12 mouse cellular contexts compared by ENCODE assay signal in the genomic region with DNA sequence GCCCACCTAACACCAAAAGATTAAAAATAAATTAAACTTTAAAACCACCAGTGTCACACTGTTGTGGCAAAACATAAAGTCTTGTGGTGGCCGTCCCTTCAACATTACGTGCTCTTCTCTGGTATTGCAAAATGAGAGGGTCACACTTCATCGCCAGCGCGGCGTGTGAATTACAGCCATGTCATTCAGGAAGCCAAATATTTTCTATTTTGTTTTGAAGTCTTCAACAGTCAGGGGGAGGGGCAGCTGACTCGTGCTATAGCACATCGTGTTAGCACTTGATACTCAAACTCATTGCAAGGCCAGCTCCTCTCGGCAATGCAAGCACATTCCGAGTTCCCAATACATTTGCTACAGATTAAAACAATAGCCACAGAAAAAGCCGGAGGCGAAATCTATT. TPM values are rescaled to one million over a fixed set of nuclear protein-coding genes. Genes with fewer than 3 reads are reported as not detected.
A peak's percentile ranks its signal among the peaks of the same experiment; 100 is the strongest.
DNase-seq lines count a peak whose midpoint lies in the region; ATAC-seq and TF ChIP-seq lines count a peak whose summit lies in the region.
"Had no signal": no experiment of that assay in that cellular context is flagged by ENCODE, and none has a peak within 500 bp of the region (broad histone marks: within the 10 kb centered on the region; RNA-seq: fewer than 3 reads in every experiment).

No protein-coding gene starts in this region.

- no peak overlapping the region for H3K27ac ChIP-seq in embryonic facial prominence, embryonic 14.5 days (replicated peaks; ENCODE audit: low read depth, low read length)
- H3K27ac ChIP-seq in lung, embryonic 15.5 days = no peak overlapping the region
- H3K27ac ChIP-seq in kidney, embryonic 15.5 days = no peak overlapping the region
- H3K27ac ChIP-seq: embryonic facial prominence, embryonic 15.5 days; left cerebral cortex, adult 2 months; neural tube, embryonic 15.5 days had no signal

- TF ChIP-seq POLR2A in lung, adult 2 months (IDR thresholded peaks at IDR 0.05; ENCODE audit: borderline replicate concordance, extremely low read depth, low read depth, low read length) = no peak

- no peak for ATAC-seq in embryonic facial prominence, embryonic 14.5 days (ENCODE audit: low read depth)
- ATAC-seq in lung, embryonic 15.5 days (ENCODE audit: borderline replicate concordance, extremely low read depth, low FRiP score, low TSS enrichment) = peak; percentile 57; the same call in 1 of the 2 replicates
- no peak for ATAC-seq in kidney, embryonic 15.5 days (replicated peaks; ENCODE audit: low FRiP score)

- H3K9ac ChIP-seq in embryonic facial prominence, embryonic 14.5 days (ENCODE audit: low read depth, low read length) = no peak overlapping the region
- no peak overlapping the region for H3K9ac ChIP-seq in lung, embryonic 15.5 days
- H3K9ac ChIP-seq in kidney, embryonic 15.5 days = no peak overlapping the region
- H3K9ac ChIP-seq: embryonic facial prominence, embryonic 15.5 days; neural tube, embryonic 15.5 days had no signal

- H3K4me3 ChIP-seq in lung, adult 2 months (replicated peaks; ENCODE audit: extremely low read depth, low read depth, low read length) = no peak overlapping the region
- H3K4me3 ChIP-seq in embryonic facial prominence, embryonic 14.5 days (ENCODE audit: low read depth, low read length) = no peak overlapping the region
- no peak overlapping the region for H3K4me3 ChIP-seq in lung, embryonic 15.5 days
- no peak overlapping the region for H3K4me3 ChIP-seq in kidney, embryonic 15.5 days (replicated peaks)
- H3K4me3 ChIP-seq: embryonic facial prominence, embryonic 15.5 days; left cerebral cortex, adult 2 months; neural tube, embryonic 15.5 days had no signal

- peak; percentile 45 to 58 for DNase-seq in lung, adult 18-20 months
- no peak for DNase-seq in lung, adult 2 months
- DNase-seq in embryonic facial prominence, embryonic 14.5 days (ENCODE audit: low spot score) = peak; percentile 44
- DNase-seq in naive thymus-derived CD4-positive, alpha-beta T cell, adult 2 months (ENCODE audit: low read depth) = peak; percentile 66
- DNase-seq in gastrocnemius, postnatal 10 days = no peak
- no peak for DNase-seq in adrenal gland, postnatal 10 days
- DNase-seq: cerebellum, adult 18-20 months had no signal

- 0 out of 2 replicates have a peak, but pooled peaks cover 3% of the 10 kb centered on the region for H3K9me3 ChIP-seq in embryonic facial prominence, embryonic 14.5 days (ENCODE audit: control insufficient read depth, low read length)
- H3K9me3 ChIP-seq in lung, embryonic 15.5 days = 0 out of 2 replicates have a peak, but pooled peaks cover 3% of the 10 kb centered on the region
- H3K9me3 ChIP-seq in kidney, embryonic 15.5 days (replicated peaks) = no peaks in the 10 kb centered on the region
- H3K9me3 ChIP-seq: embryonic facial prominence, embryonic 15.5 days; neural tube, embryonic 15.5 days had no signal

- no peaks in the 10 kb centered on the region for H3K27me3 ChIP-seq in embryonic facial prominence, embryonic 14.5 days (replicated peaks; ENCODE audit: control insufficient read depth, insufficient read depth, low read length)
- H3K27me3 ChIP-seq in lung, embryonic 15.5 days = no peaks in the 10 kb centered on the region
- no peaks in the 10 kb centered on the region for H3K27me3 ChIP-seq in kidney, embryonic 15.5 days
- H3K27me3 ChIP-seq: embryonic facial prominence, embryonic 15.5 days; neural tube, embryonic 15.5 days had no signal

- WGBS in lung, adult 2 months = 26% methylated on average over 12 of the region's 12 CpGs
- 48% methylated on average over 12 of the region's 12 CpGs for WGBS in embryonic facial prominence, embryonic 14.5 days
- WGBS in lung, embryonic 15.5 days = 54% methylated on average over 12 of the region's 12 CpGs
- WGBS in kidney, embryonic 15.5 days = 55% methylated on average over 12 of the region's 12 CpGs

- peaks cover 7% of the 10 kb centered on the region; the same call in 1 of the 2 replicates for H3K4me1 ChIP-seq in lung, adult 2 months (ENCODE audit: control insufficient read depth, insufficient read depth, low read length)
- no peaks in the 10 kb centered on the region for H3K4me1 ChIP-seq in embryonic facial prominence, embryonic 14.5 days (ENCODE audit: control insufficient read depth, insufficient read depth, low read length)
- H3K4me1 ChIP-seq in lung, embryonic 15.5 days = peaks cover 11% of the 10 kb centered on the region
- H3K4me1 ChIP-seq in kidney, embryonic 15.5 days = peaks cover 5% of the 10 kb centered on the region
- H3K4me1 ChIP-seq: neural tube, embryonic 15.5 days had no signal

- H3K36me3 ChIP-seq in embryonic facial prominence, embryonic 14.5 days (ENCODE audit: control insufficient read depth, insufficient read depth, low read length) = no peaks in the 10 kb centered on the region
- no peaks in the 10 kb centered on the region for H3K36me3 ChIP-seq in lung, embryonic 15.5 days
- H3K36me3 ChIP-seq in kidney, embryonic 15.5 days = no peaks in the 10 kb centered on the region
- H3K36me3 ChIP-seq: embryonic facial prominence, embryonic 15.5 days; neural tube, embryonic 15.5 days had no signal

- TF ChIP-seq CTCF in lung, adult 2 months (IDR thresholded peaks at IDR 0.05; ENCODE audit: insufficient read depth, low read length) = no peak

- no peak overlapping the region for H3K4me2 ChIP-seq in embryonic facial prominence, embryonic 14.5 days (ENCODE audit: low read depth, low read length)
- H3K4me2 ChIP-seq in lung, embryonic 15.5 days = peak overlapping the region; percentile 10; the same call in 1 of the 2 replicates
- H3K4me2 ChIP-seq in kidney, embryonic 15.5 days = no peak overlapping the region
- H3K4me2 ChIP-seq: embryonic facial prominence, embryonic 15.5 days; neural tube, embryonic 15.5 days had no signal

RNA-seq across cellular contexts. Expression of gene Stat5b, which starts 9.7 kb away (rescaled TPM):
- polyA plus RNA-seq in lung, adult 2 months (2012; rRNA removed) = 38.8 and 44.7 TPM in 2 replicates
- polyA plus RNA-seq in embryonic facial prominence, embryonic 14.5 days (2014; fragmentation: Nextera tagmentation; extraction: Ambion mirVana) = 24.5 and 27.6 TPM in 2 replicates
- 28.1 TPM in 2 replicates for polyA plus RNA-seq in lung, embryonic 15.5 days (2015; fragmentation: Nextera tagmentation; extraction: Ambion mirVana)
- 19.6 and 19.9 TPM in 2 replicates for polyA plus RNA-seq in kidney, embryonic 15.5 days (2015; fragmentation: Nextera tagmentation; extraction: Ambion mirVana)
- total RNA-seq in gastrocnemius, postnatal 10 days (2021) = 100 to 1,000 TPM; 107 to 114 TPM
- total RNA-seq in adrenal gland, postnatal 10 days (2021) = 10 to 100 TPM; 60.7 to 72.7 TPM

RNA-seq across cellular contexts. Expression of gene Stat5a, which starts 18.3 kb away (rescaled TPM):
- polyA plus RNA-seq in lung, adult 2 months (2012; rRNA removed) = 19.0 and 20.4 TPM in 2 replicates
- polyA plus RNA-seq in embryonic facial prominence, embryonic 14.5 days (2014; fragmentation: Nextera tagmentation; extraction: Ambion mirVana) = 8.2 and 9.2 TPM in 2 replicates
- polyA plus RNA-seq in lung, embryonic 15.5 days (2015; fragmentation: Nextera tagmentation; extraction: Ambion mirVana) = 8.2 and 9.5 TPM in 2 replicates
- 3.1 and 3.7 TPM in 2 replicates for polyA plus RNA-seq in kidney, embryonic 15.5 days (2015; fragmentation: Nextera tagmentation; extraction: Ambion mirVana)
- 10 to 100 TPM; 29.6 to 32.7 TPM for total RNA-seq in gastrocnemius, postnatal 10 days (2021)
- total RNA-seq in adrenal gland, postnatal 10 days (2021) = 10 to 100 TPM; 37.1 to 52.7 TPM

Comparison
In these comparisons a context has a peak if more than half of its experiments do, and no peak if none do; other contexts are left out.
1. DNase-seq: peak in lung, adult 18-20 months (2 of 2), embryonic facial prominence, embryonic 14.5 days (single experiment) and naive thymus-derived CD4-positive, alpha-beta T cell, adult 2 months (single experiment); none in lung, adult 2 months (single experiment), gastrocnemius, postnatal 10 days (single experiment) and adrenal gland, postnatal 10 days (single experiment).